Mouse (Mus musculus) embryonic facial prominence, embryonic 14.5 days (tissue): ENCODE measurements around the gene Ccr1l1. TPM values are rescaled to one million over a fixed set of nuclear protein-coding genes. Genes with fewer than 3 reads are reported as not detected.

ENCODE experiments used
- ATAC-seq: fragments of 200-750 bp; cut with Nextera tagmentation; 2 replicates; pipeline ENCODE4 v1.8.0; 2017; ENCODE audit warnings: low read depth, moderate number of reproducible peaks, moderate TSS enrichment
- DNase-seq: peaks from one replicate; pipeline ENCODE4 v3.0.0-alpha.2; 2015; ENCODE audit warnings: low spot score
- H3K27ac ChIP-seq: fragments of 300-500 bp; sonication (generic); replicated peaks from 2 replicates; pipeline ENCODE4 v1.5.1; 2014; ENCODE audit warnings: low read depth, mild to moderate bottlenecking, low read length, moderate library complexity
- H3K27me3 ChIP-seq: fragments of 300-500 bp; sonication (generic); replicated peaks from 2 replicates; pipeline ENCODE4 v1.6.1; 2014; ENCODE audit warnings: low read length; ENCODE audit not compliant: control insufficient read depth, insufficient read depth
- H3K36me3 ChIP-seq: fragments of 300-500 bp; sonication (generic); 2 replicates; pipeline ENCODE4 v1.6.1; 2014; ENCODE audit warnings: low read length, mixed read lengths; ENCODE audit not compliant: control insufficient read depth, insufficient read depth
- H3K4me1 ChIP-seq: fragments of 300-500 bp; sonication (generic); 2 replicates; pipeline ENCODE4 v1.6.1; 2014; ENCODE audit warnings: antibody characterized with exemption, low read length; ENCODE audit not compliant: control insufficient read depth, insufficient read depth
- H3K4me2 ChIP-seq: fragments of 300-500 bp; sonication (generic); 2 replicates; pipeline ENCODE4 v1.6.1; 2014; ENCODE audit warnings: low read depth, mild to moderate bottlenecking, low read length, moderate library complexity, mixed read lengths
- H3K4me3 ChIP-seq: fragments of 300-500 bp; sonication (generic); 2 replicates; pipeline ENCODE4 v1.5.1; 2014; ENCODE audit warnings: low read depth, mild to moderate bottlenecking, low read length
- H3K9ac ChIP-seq: fragments of 300-500 bp; sonication (generic); 2 replicates; pipeline ENCODE4 v1.6.1; 2014; ENCODE audit warnings: low read depth, mild to moderate bottlenecking, low read length, moderate library complexity, mixed read lengths
- H3K9me3 ChIP-seq: fragments of 300-500 bp; sonication (generic); 2 replicates; pipeline ENCODE4 v1.6.1; 2016; ENCODE audit warnings: low read length; ENCODE audit not compliant: control insufficient read depth
- WGBS: fragments of 180-500 bp; shearing (Covaris S2); extraction: QIAGEN DNeasy Blood & Tissue Kit; methylation state at CpG from one replicate; pipeline ENCODE4 v1.1.7; 2014; 5-methylcytosine and 5-hydroxymethylcytosine counted together
- polyA plus RNA-seq: library from polyadenylated mRNA; unstranded; fragments of >200 nt; fragmentation: Nextera tagmentation; extraction: Ambion mirVana; gene quantifications from 2 replicates; pipeline ENCODE4 v1.2.1, GENCODE M21; 2014

The Ccr1l1 gene
- polyA plus RNA-seq, result not detected in 2 replicates

- Histone ChIP-seq H3K4me1 (no peaks in the 10 kb centered on the region), H3K27ac (no peak within 1 kb of the TSS), H3K36me3 (no peaks in the 10 kb centered on the region), H3K27me3 (no peaks in the 10 kb centered on the region), H3K4me3 (no peak within 1 kb of the TSS), H3K4me2 (no peak within 1 kb of the TSS), H3K9ac (no peak within 1 kb of the TSS), H3K9me3 (no peaks in the 10 kb centered on the region)
- DNase-seq, result peak; percentile 1
- no peak for ATAC-seq
- WGBS, result 80% methylated on average over 1 of the region's 1 CpGs
Measured at GRCm38 (mm10) chr9:123978308-123978707, at the start of gene Ccr1l1. Gene Ccr1l1 (minus strand): TSS chr9:123978408.

- H3K36me3 ChIP-seq, result no peaks in the 10 kb centered on the region
- H3K27me3 ChIP-seq, result no peaks in the 10 kb centered on the region
- no peak within 1 kb of the TSS for H3K4me3 ChIP-seq
- no peak within 1 kb of the TSS for H3K4me2 ChIP-seq
- 87% methylated on average over 1 of the region's 1 CpGs for WGBS
- ATAC-seq (no peak), DNase-seq (no peak)
- no peak within 1 kb of the TSS for H3K9ac ChIP-seq
- no peaks in the 10 kb centered on the region for H3K4me1 ChIP-seq
- no peak within 1 kb of the TSS for H3K27ac ChIP-seq
- H3K9me3 ChIP-seq, result no peaks in the 10 kb centered on the region
Measured at GRCm38 (mm10) chr9:124021672-124022071, 43.5 kb upstream of the Ccr1l1 start, which contains the start of gene Ccr3. Gene Ccr3 (plus strand): TSS chr9:124021972.

GRCm38 (mm10) chr9:124019887-124020286 is 41.7 kb upstream of the Ccr1l1 start:
- Histone ChIP-seq H3K4me2 (no peak overlapping the region), H3K4me3 (no peak overlapping the region), H3K9ac (no peak overlapping the region), H3K36me3 (no peaks in the 10 kb centered on the region), H3K4me1 (no peaks in the 10 kb centered on the region), H3K9me3 (no peaks in the 10 kb centered on the region), H3K27me3 (no peaks in the 10 kb centered on the region), H3K27ac (no peak overlapping the region)
- WGBS, result 85% methylated on average over 3 of the region's 3 CpGs
- DNase-seq, result no peak
- no peak for ATAC-seq

- 48% methylated on average over 2 of the region's 2 CpGs for WGBS
- no peak for DNase-seq
Measured at GRCm38 (mm10) chr9:124016048-124016447, 37.8 kb upstream of the Ccr1l1 start.

GRCm38 (mm10) chr9:124014985-124015652 is 36.9 kb upstream of the Ccr1l1 start:
- no peaks in the 10 kb centered on the region for H3K27me3 ChIP-seq
- H3K27ac ChIP-seq, result no peak overlapping the region
- 87% methylated on average over 2 of the region's 2 CpGs for WGBS
- H3K4me3 ChIP-seq, result no peak overlapping the region
- ATAC-seq (no peak), DNase-seq (no peak)
- H3K36me3 ChIP-seq, result no peaks in the 10 kb centered on the region
- no peak overlapping the region for H3K4me2 ChIP-seq
- no peak overlapping the region for H3K9ac ChIP-seq
- no peaks in the 10 kb centered on the region for H3K9me3 ChIP-seq
- H3K4me1 ChIP-seq, result no peaks in the 10 kb centered on the region

More at GRCm38 (mm10) chr9:124016048-124016447, 37.8 kb upstream of the Ccr1l1 start:
- H3K27ac ChIP-seq, result no peak overlapping the region
- no peaks in the 10 kb centered on the region for H3K36me3 ChIP-seq
- no peak overlapping the region for H3K4me3 ChIP-seq
- H3K4me1 ChIP-seq, result no peaks in the 10 kb centered on the region
- no peak overlapping the region for H3K9ac ChIP-seq
- no peak overlapping the region for H3K4me2 ChIP-seq
- no peak for ATAC-seq
- H3K9me3 ChIP-seq, result no peaks in the 10 kb centered on the region
- H3K27me3 ChIP-seq, result no peaks in the 10 kb centered on the region

- no peaks in the 10 kb centered on the region for H3K27me3 ChIP-seq
- H3K4me3 ChIP-seq, result no peak overlapping the region
- no peak overlapping the region for H3K27ac ChIP-seq
- no peaks in the 10 kb centered on the region for H3K4me1 ChIP-seq
- DNase-seq (no peak), ATAC-seq (no peak)
- no peak overlapping the region for H3K9ac ChIP-seq
- no peaks in the 10 kb centered on the region for H3K9me3 ChIP-seq
- H3K4me2 ChIP-seq, result no peak overlapping the region
- 72% methylated on average over 3 of the region's 3 CpGs for WGBS
- H3K36me3 ChIP-seq, result no peaks in the 10 kb centered on the region
Measured at GRCm38 (mm10) chr9:124013270-124013669, 35.1 kb upstream of the Ccr1l1 start.

- H3K4me1 ChIP-seq, result no peaks in the 10 kb centered on the region
- no peak overlapping the region for H3K9ac ChIP-seq
- DNase-seq (no peak), ATAC-seq (no peak)
- H3K4me2 ChIP-seq, result no peak overlapping the region
- no peaks in the 10 kb centered on the region for H3K27me3 ChIP-seq
- WGBS, result 66% methylated on average over 2 of the region's 2 CpGs
- H3K9me3 ChIP-seq, result no peaks in the 10 kb centered on the region
- H3K36me3 ChIP-seq, result no peaks in the 10 kb centered on the region
- no peak overlapping the region for H3K27ac ChIP-seq
- H3K4me3 ChIP-seq, result no peak overlapping the region
Measured at GRCm38 (mm10) chr9:124012691-124013090, 34.5 kb upstream of the Ccr1l1 start.

GRCm38 (mm10) chr9:123999784-124000183 is 21.6 kb upstream of the Ccr1l1 start:
- no peaks in the 10 kb centered on the region for H3K36me3 ChIP-seq
- H3K4me3 ChIP-seq, result no peak overlapping the region
- 79% methylated on average over 2 of the region's 2 CpGs for WGBS
- H3K4me2 ChIP-seq, result no peak overlapping the region
- no peaks in the 10 kb centered on the region for H3K4me1 ChIP-seq
- no peak overlapping the region for H3K27ac ChIP-seq
- no peak for DNase-seq
- ATAC-seq, result no peak
- no peak overlapping the region for H3K9ac ChIP-seq
- no peaks in the 10 kb centered on the region for H3K27me3 ChIP-seq
- H3K9me3 ChIP-seq, result no peaks in the 10 kb centered on the region

GRCm38 (mm10) chr9:123997719-123998118 is 19.5 kb upstream of the Ccr1l1 start:
- no peak for ATAC-seq
- no peak for DNase-seq
- Histone ChIP-seq H3K4me3 (no peak overlapping the region), H3K9me3 (no peaks in the 10 kb centered on the region), H3K4me2 (no peak overlapping the region), H3K9ac (no peak overlapping the region), H3K27me3 (no peaks in the 10 kb centered on the region), H3K36me3 (no peaks in the 10 kb centered on the region), H3K27ac (no peak overlapping the region), H3K4me1 (no peaks in the 10 kb centered on the region)
- WGBS, result 71% methylated on average over 3 of the region's 3 CpGs
